Mouse (Mus musculus) embryonic fibroblast, embryonic 13.5 days (primary cell): ENCODE results near the gene Lrrk2. TPM values are rescaled to one million over a fixed set of nuclear protein-coding genes. Genes with fewer than 3 reads are reported as not detected.

Source experiments
- H3K27ac ChIP-seq: 2 replicates; pipeline ENCODE4 v1.5.1; 2012; ENCODE audit warnings: low read length, control low read depth, inconsistent platforms; ENCODE audit not compliant: insufficient read depth
- H3K4me1 ChIP-seq: 2 replicates; pipeline ENCODE4 v1.6.1; 2011; ENCODE audit warnings: low read length; ENCODE audit not compliant: control insufficient read depth, insufficient read depth
- H3K4me3 ChIP-seq: 2 replicates; pipeline ENCODE4 v1.5.1; 2011; ENCODE audit warnings: mild to moderate bottlenecking, control low read depth, low read length; ENCODE audit not compliant: insufficient read depth
- CTCF ChIP-seq: IDR thresholded peaks from 2 replicates; pipeline ENCODE4 v1.5.1; 2011; ENCODE audit warnings: mild to moderate bottlenecking, control low read depth, low read length, moderate library complexity, borderline replicate concordance; ENCODE audit not compliant: insufficient read depth
- POLR2A ChIP-seq: IDR thresholded peaks from 2 replicates; pipeline ENCODE4 v1.6.1; 2011; ENCODE audit warnings: low read depth, mild to moderate bottlenecking, control low read depth, low read length, moderate library complexity
- polyA plus RNA-seq: library from polyadenylated mRNA; stranded (reverse); fragments of >200 nt; gene quantifications from 2 replicates; pipeline ENCODE4 v1.2.4, GENCODE M21; 2011; ENCODE audit warnings: low read depth; ENCODE audit not compliant: missing spikeins, insufficient read length

Gene Lrrk2
- polyA plus RNA-seq, 1 experiment, result 29.8 TPM

GRCm38 (mm10) chr15:91673569-91673905 is 562 bp downstream of the Lrrk2 start:
- Histone ChIP-seq H3K4me1 (peaks cover 2% of the 10 kb centered on the region), H3K27ac (peak overlapping the region; percentile 50; the same call in 1 of the 2 replicates), H3K4me3 (peak overlapping the region; percentile 53)
- no peak for TF ChIP-seq POLR2A

GRCm38 (mm10) chr15:91680116-91680515 is 7.1 kb downstream of the Lrrk2 start:
- Histone ChIP-seq H3K4me3 (no peak overlapping the region), H3K4me1 (no peaks in the 10 kb centered on the region; the same call in 1 of the 2 replicates), H3K27ac (no peak overlapping the region)
- TF ChIP-seq POLR2A (no peak), CTCF (no peak)

DNA sequence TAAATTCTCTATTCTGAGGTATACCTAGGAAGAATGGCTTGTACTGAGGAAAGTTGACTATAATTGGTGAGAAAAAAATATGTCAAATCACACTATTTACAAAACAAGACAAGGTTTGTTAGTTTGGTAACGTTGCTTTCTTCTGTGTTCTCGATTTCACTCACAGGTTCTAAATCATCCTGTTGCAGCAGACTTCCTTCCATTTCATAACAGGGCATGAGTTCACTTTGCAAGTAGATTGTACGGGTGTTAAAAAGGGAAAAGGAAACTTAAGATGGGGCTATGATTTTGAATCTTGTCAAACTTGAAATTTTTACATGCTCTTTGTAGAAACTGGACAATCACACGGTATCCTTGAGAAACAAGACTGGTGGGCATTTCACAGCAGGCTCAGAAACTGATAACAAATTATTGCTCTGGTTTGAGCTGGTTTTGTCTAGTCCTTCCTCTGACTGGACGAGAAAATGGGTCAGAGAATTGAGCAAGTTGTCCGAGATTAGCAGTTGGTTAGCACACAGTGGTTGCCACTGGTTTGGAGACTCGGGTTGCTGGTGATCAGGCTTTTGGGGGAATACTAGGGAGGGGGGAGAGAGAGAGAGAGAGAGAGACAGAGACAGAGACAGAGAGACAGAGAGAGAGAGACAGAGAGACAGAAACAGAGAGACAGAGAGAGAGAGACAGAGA is 13.0 kb downstream of the Lrrk2 start:
- Histone ChIP-seq H3K27ac (no peak overlapping the region), H3K4me3 (no peak overlapping the region), H3K4me1 (peaks cover 4% of the 10 kb centered on the region; the same call in 1 of the 2 replicates)
- no peak for TF ChIP-seq CTCF
- no peak for TF ChIP-seq POLR2A

DNA sequence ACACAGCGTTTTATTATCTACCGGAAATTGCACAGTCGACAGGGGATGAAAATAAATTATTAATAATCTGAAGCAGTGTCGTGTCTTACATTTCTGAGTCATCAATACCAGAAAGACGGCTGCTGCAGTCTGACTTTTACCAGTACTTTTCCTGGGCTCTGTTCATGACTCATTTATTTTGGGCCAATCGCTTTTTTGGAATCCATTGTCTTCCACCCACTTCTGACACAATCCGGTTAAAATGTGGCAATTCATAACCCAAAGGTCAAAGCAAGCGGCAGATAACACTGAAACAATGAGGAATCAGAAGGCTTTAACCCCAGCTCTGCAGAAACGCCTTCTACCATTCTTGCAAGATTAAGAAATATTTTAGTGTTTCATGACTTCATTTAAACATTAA is 17.7 kb downstream of the Lrrk2 start:
- TF ChIP-seq CTCF (no peak), POLR2A (no peak)
- H3K27ac ChIP-seq, result peak overlapping the region; percentile 86
- peaks cover 4% of the 10 kb centered on the region; the same call in 1 of the 2 replicates for H3K4me1 ChIP-seq
- H3K4me3 ChIP-seq, result no peak overlapping the region

- H3K4me3 ChIP-seq, result no peak overlapping the region
- TF ChIP-seq CTCF, result no peak
- no peak for TF ChIP-seq POLR2A
- H3K4me1 ChIP-seq, result peaks cover 4% of the 10 kb centered on the region; the same call in 1 of the 2 replicates
- no peak overlapping the region for H3K27ac ChIP-seq
These were observed 20.1 kb downstream of the Lrrk2 start for GRCm38 (mm10) chr15:91693051-91693450.

- Histone ChIP-seq H3K4me1 (peaks cover 4% of the 10 kb centered on the region; the same call in 1 of the 2 replicates), H3K27ac (no peak overlapping the region), H3K4me3 (no peak overlapping the region)
- TF ChIP-seq POLR2A, result no peak
- no peak for TF ChIP-seq CTCF
These were observed 20.9 kb downstream of the Lrrk2 start for GRCm38 (mm10) chr15:91693856-91694255.

GRCm38 (mm10) chr15:91700841-91701240 is 27.9 kb downstream of the Lrrk2 start:
- H3K27ac ChIP-seq, result no peak overlapping the region
- H3K4me1 ChIP-seq, result peaks cover 6% of the 10 kb centered on the region; the same call in 1 of the 2 replicates
- H3K4me3 ChIP-seq, result no peak overlapping the region
- TF ChIP-seq POLR2A (no peak), CTCF (no peak)

DNA sequence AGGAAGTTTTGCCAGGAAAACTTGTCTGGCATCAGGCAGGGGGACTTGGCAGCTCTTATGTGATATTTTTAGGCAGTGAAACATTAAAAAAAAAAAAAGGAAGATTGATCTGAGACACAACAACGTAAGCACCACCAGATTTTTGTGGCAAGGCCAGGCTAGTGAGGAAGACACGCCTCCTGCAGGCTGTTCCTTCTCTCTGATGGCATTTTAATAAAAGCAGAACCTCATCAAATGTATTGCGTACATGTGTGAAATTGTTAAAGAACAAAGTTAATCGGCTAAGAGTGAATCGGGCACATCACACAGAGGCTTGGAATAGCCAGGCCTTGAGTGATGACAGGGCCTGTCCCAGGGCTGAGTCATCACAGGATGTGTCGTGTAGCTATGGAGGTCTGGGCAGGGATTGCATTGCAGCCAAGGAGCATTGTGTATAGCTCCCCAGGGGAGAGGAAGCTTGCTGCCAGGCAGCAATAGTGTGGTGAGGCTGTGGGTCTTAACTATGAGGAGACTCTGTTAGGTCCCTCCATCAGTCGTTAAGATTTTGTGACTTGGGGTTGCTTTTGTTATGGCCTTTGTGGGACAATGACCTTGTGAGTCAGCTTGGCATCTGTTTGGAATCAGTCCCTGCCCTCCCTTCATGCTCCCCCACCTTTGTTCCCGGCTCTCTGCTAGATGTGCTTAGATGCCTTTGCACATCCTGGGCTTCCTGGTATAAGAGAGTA is 30.2 kb downstream of the Lrrk2 start:
- TF ChIP-seq POLR2A (no peak), CTCF (no peak)
- Histone ChIP-seq H3K27ac (peak overlapping the region; percentile 51), H3K4me1 (peaks cover 6% of the 10 kb centered on the region; the same call in 1 of the 2 replicates), H3K4me3 (no peak overlapping the region)

- TF ChIP-seq POLR2A (no peak), CTCF (no peak)
- Histone ChIP-seq H3K4me3 (no peak overlapping the region), H3K4me1 (peaks cover 6% of the 10 kb centered on the region; the same call in 1 of the 2 replicates), H3K27ac (peak overlapping the region; percentile 51; the same call in 1 of the 2 replicates)
These were observed 31.1 kb downstream of the Lrrk2 start for GRCm38 (mm10) chr15:91704091-91704490.
